27 mouse cellular contexts compared by ENCODE assay signal in genomic region chr3:52794218-52794617, GRCm38 (mm10).
"Had no signal": no experiment of that assay in that cellular context is flagged by ENCODE, and none has a peak within 500 bp of the region (broad histone marks: within the 10 kb centered on the region; RNA-seq: fewer than 3 reads in every experiment).

No protein-coding gene starts in this region.

- H3K4me2 ChIP-seq: embryonic facial prominence, embryonic 12.5 days; embryonic facial prominence, embryonic 13.5 days; embryonic facial prominence, embryonic 15.5 days; forebrain, embryonic 12.5 days; forebrain, embryonic 13.5 days; forebrain, embryonic 15.5 days had no signal

- ATAC-seq: forebrain, embryonic 13.5 days; forebrain, embryonic 14.5 days; forebrain, embryonic 15.5 days; forebrain, embryonic 16.5 days; forebrain, postnatal 0 days had no signal

- H3K36me3 ChIP-seq: embryonic facial prominence, embryonic 12.5 days; embryonic facial prominence, embryonic 13.5 days; embryonic facial prominence, embryonic 15.5 days; forebrain, embryonic 10.5 days; forebrain, embryonic 12.5 days; forebrain, embryonic 15.5 days had no signal

- H3K27ac ChIP-seq: embryonic facial prominence, embryonic 12.5 days; embryonic facial prominence, embryonic 13.5 days; embryonic facial prominence, embryonic 15.5 days; forebrain, embryonic 10.5 days; forebrain, embryonic 12.5 days; forebrain, embryonic 13.5 days; forebrain, embryonic 15.5 days; gastrocnemius, adult 2 months; heart, adult 2 months had no signal

- H3K9me3 ChIP-seq: embryonic facial prominence, embryonic 12.5 days; embryonic facial prominence, embryonic 13.5 days; embryonic facial prominence, embryonic 15.5 days; forebrain, embryonic 10.5 days; forebrain, embryonic 12.5 days; forebrain, embryonic 13.5 days; forebrain, embryonic 15.5 days had no signal

- DNase-seq: cerebellum, adult 18-20 months; cerebellum, adult 2 months; cerebellum, adult 8-10 months; cerebellum, adult 9-10 months; cerebellum, adult 9-11 months; cerebellum, postnatal 14 days; cerebellum, postnatal 25 days; cerebellum, postnatal 36 days; embryo, embryonic 11 days; forebrain, postnatal 0 days; gastrocnemius, adult 2 months; gastrocnemius, postnatal 10 days; gastrocnemius, postnatal 14 days; gastrocnemius, postnatal 25 days; gastrocnemius, postnatal 36 days; heart, adult 18-20 months; heart, adult 2 months had no signal

- H3K4me1 ChIP-seq: embryonic facial prominence, embryonic 12.5 days; embryonic facial prominence, embryonic 13.5 days; embryonic facial prominence, embryonic 15.5 days; forebrain, embryonic 12.5 days; forebrain, embryonic 13.5 days; forebrain, embryonic 15.5 days had no signal

- H3K4me3 ChIP-seq: embryonic facial prominence, embryonic 12.5 days; embryonic facial prominence, embryonic 13.5 days; embryonic facial prominence, embryonic 15.5 days; erythroblast, embryonic 14.5 days; forebrain, embryonic 10.5 days; forebrain, embryonic 12.5 days; forebrain, embryonic 13.5 days; forebrain, embryonic 15.5 days; gastrocnemius, adult 2 months; heart, adult 2 months had no signal

- H3K27me3 ChIP-seq: embryonic facial prominence, embryonic 12.5 days; embryonic facial prominence, embryonic 15.5 days; forebrain, embryonic 12.5 days; forebrain, embryonic 13.5 days; forebrain, embryonic 15.5 days had no signal

- H3K9ac ChIP-seq: embryonic facial prominence, embryonic 12.5 days; embryonic facial prominence, embryonic 13.5 days; embryonic facial prominence, embryonic 15.5 days; forebrain, embryonic 12.5 days; forebrain, embryonic 13.5 days; forebrain, embryonic 15.5 days; forebrain, postnatal 0 days had no signal
